Mouse (Mus musculus) stomach, postnatal 0 days (tissue): Measurements from ENCODE around the gene Slc4a1.

Experiments
- CTCF ChIP-seq: IDR thresholded peaks from 2 replicates; pipeline ENCODE4 v1.5.1; 2016; ENCODE audit warnings: antibody characterized with exemption, low read depth, mild to moderate bottlenecking, moderate library complexity
- EP300 ChIP-seq: optimal IDR thresholded peaks from 2 replicates; pipeline ENCODE3; 2016; ENCODE audit warnings: antibody characterized with exemption

DNA sequence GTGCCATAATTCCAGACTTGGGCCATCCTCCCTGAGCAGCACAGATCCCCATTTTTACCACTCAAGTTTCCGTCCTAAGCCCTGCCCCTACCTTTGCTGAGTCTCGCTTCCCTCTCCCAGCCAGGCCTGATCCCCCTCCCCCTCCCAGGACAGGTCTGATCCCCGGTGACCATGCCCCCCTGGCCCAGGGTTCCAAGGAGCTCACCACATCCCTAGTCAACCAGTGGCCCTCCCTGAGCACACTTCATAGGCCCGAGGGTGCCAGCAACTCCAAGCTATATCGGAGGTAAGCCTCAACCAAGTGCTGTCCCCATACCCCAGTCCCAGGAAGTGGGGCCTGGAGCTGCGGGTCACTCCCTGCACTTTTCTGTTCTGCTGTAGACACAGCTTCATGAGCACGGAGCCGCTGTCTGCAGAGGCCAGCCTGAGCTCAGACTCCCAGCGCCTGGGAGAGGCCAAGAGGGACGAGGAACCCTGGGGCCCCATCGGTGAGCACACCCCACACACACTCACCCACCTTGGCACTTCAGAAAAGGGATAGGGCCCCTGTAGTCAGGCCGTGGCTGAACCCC, 34.6 kb upstream of the Slc4a1 start:
- TF ChIP-seq CTCF: no peak
- no peak for TF ChIP-seq EP300
